Mouse (Mus musculus) gastrocnemius, postnatal 14 days (tissue): ENCODE data around the gene Patz1. TPM values are rescaled to one million over a fixed set of nuclear protein-coding genes. Genes with fewer than 3 reads are reported as not detected.

Source experiments
- DNase-seq: peaks from one replicate; pipeline ENCODE4 v3.0.0; 2021; ENCODE audit warnings: mixed read lengths
- intact Hi-C: fragments of 180-260 bp; cut with DNase I; formaldehyde crosslinking; loops from one replicate; pipeline ENCODE4 v1.15.1; 2025; ENCODE audit warnings: low total_unique reads
- total RNA-seq, 2 experiments: library from RNA; stranded (reverse); gene quantifications; 2 replicates each; pipeline ENCODE4 v1.2.3; 2021

Patz1 gene
- total RNA-seq, 2 experiments from 2014 or later, result 11.8 to 12.8 TPM

- intact Hi-C loops, result no loop called here
- DNase-seq, result peak; percentile 38
Measured at GRCm38 (mm10) chr11:3290640-3291310, 2.1 kb downstream of the Patz1 start.

GRCm38 (mm10) chr11:3291311-3292061 is 2.8 kb downstream of the Patz1 start:
- DNase-seq, result no peak
- intact Hi-C loops, result no loop called here

GRCm38 (mm10) chr11:3292062-3292421 is 3.4 kb downstream of the Patz1 start:
- DNase-seq, result peak; percentile 47
- intact Hi-C loops, result no loop called here

- intact Hi-C loops, result no loop called here
Measured at GRCm38 (mm10) chr11:3292711-3293249, 4.1 kb downstream of the Patz1 start.

GRCm38 (mm10) chr11:3293361-3293760 is 4.7 kb downstream of the Patz1 start:
- intact Hi-C loops, result no loop called here
- no peak for DNase-seq

More at GRCm38 (mm10) chr11:3292711-3293249, 4.1 kb downstream of the Patz1 start:
- no peak for DNase-seq

- intact Hi-C loops, result no loop called here
- no peak for DNase-seq
Measured at GRCm38 (mm10) chr11:3294641-3295040, 6.0 kb downstream of the Patz1 start.

- DNase-seq, result no peak
- intact Hi-C loops, result no loop called here
Measured at GRCm38 (mm10) chr11:3296056-3296455, 7.4 kb downstream of the Patz1 start.

- intact Hi-C loops, result no loop called here
- DNase-seq, result no peak
Measured at GRCm38 (mm10) chr11:3297871-3298812, 9.5 kb downstream of the Patz1 start.

GRCm38 (mm10) chr11:3298813-3299185 is 10.1 kb downstream of the Patz1 start:
- intact Hi-C loops, result no loop called here

GRCm38 (mm10) chr11:3301075-3301474 is 12.4 kb downstream of the Patz1 start:
- intact Hi-C loops, result no loop called here
- DNase-seq, result no peak

More at GRCm38 (mm10) chr11:3298813-3299185, 10.1 kb downstream of the Patz1 start:
- DNase-seq, result no peak

GRCm38 (mm10) chr11:3302385-3302784 is 13.7 kb downstream of the Patz1 start:
- intact Hi-C loops, result no loop called here
- no peak for DNase-seq

GRCm38 (mm10) chr11:3302792-3303191 is 14.1 kb downstream of the Patz1 start:
- intact Hi-C loops, result no loop called here
- DNase-seq, result no peak

- intact Hi-C loops, result no loop called here
- DNase-seq, result no peak
Measured at GRCm38 (mm10) chr11:3305821-3306220, 17.1 kb downstream of the Patz1 start.

GRCm38 (mm10) chr11:3307875-3308274 is 19.2 kb downstream of the Patz1 start:
- DNase-seq, result no peak
- intact Hi-C loops, result no loop called here

- DNase-seq, result no peak
- intact Hi-C loops, result no loop called here
Measured at GRCm38 (mm10) chr11:3309884-3310283, 21.2 kb downstream of the Patz1 start.

- intact Hi-C loops, result no loop called here
- DNase-seq, result no peak
Measured at GRCm38 (mm10) chr11:3310789-3311585, 22.3 kb downstream of the Patz1 start.

GRCm38 (mm10) chr11:3311586-3312347 is 23.1 kb downstream of the Patz1 start:
- no peak for DNase-seq
- intact Hi-C loops, result no loop called here

- DNase-seq, result no peak
- intact Hi-C loops, result no loop called here
Measured at GRCm38 (mm10) chr11:3313294-3313693, 24.6 kb downstream of the Patz1 start.
